Mouse (Mus musculus): ENCODE measurements around the gene Eif4g2. TPM values are rescaled to one million over a fixed set of nuclear protein-coding genes. Genes with fewer than 3 reads are reported as not detected.

Gene Eif4g2
- total and polyA plus RNA-seq, 3 experiments, result 332 to 958 (median 935) TPM

DNA sequence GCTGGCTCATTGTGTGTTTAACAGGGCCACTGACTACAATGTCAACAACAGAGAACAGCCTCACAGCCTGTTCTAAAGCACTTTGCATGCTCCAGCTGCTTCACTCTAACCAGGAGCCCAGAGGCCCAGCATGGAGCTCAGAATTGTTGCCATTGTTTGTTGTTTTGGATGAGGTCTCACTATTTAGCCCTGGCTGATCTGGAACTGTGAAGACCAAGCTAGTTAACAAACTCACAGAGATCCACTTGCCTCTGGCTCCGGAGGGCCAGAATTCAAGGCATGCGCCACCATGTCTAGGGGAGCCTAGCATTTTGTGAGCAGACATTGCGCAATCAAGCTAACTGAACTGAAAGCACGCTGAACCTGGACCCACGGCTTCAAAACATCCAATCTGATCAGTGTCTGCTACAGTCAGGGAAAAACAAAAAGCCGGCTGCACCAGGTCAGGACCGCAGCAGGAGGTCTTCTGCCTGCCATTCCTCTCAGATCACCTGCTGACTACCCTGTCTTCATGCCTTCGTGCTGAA is 58.7 kb downstream of the Eif4g2 start:
- Histone ChIP-seq H3K9ac (ENCODE audit: control insufficient read depth, low read depth, low read length, poor library complexity, severe bottlenecking) (no peak overlapping the region), H3K27me3 (ENCODE audit: control insufficient read depth in 1 of 2, insufficient read depth in 2 of 2, low read length in 2 of 2) (no peaks in the 10 kb centered on the region), H3K79me2 (ENCODE audit: control insufficient read depth, insufficient read depth, low read length, poor library complexity) (peaks cover 3% of the 10 kb centered on the region), H3K27ac (ENCODE audit: control insufficient read depth, low read depth, low read length) (no peak overlapping the region), H3K9me3 (replicated peaks; ENCODE audit: insufficient read depth, low read length) (no peaks in the 10 kb centered on the region), H3K36me3 (ENCODE audit: control insufficient read depth in 1 of 2, insufficient read depth in 2 of 2, low read length in 2 of 2) (peaks cover 0 to 5% of the 10 kb centered on the region in 2 experiments; a peak in 2 of 4 replicates), H3K4me1 (ENCODE audit: control insufficient read depth in 1 of 2, insufficient read depth in 2 of 2, low read length in 2 of 2) (peaks cover 0 to 8% of the 10 kb centered on the region in 2 experiments; a peak in 2 of 4 replicates), H3K4me3 (ENCODE audit: control insufficient read depth in 1 of 2, insufficient read depth in 1 of 2, low read depth in 2 of 2, low read length in 2 of 2) (no peak overlapping the region)
- TF ChIP-seq TCF12 (IDR thresholded peaks at IDR 0.05; ENCODE audit: low read depth, low read length) (no peak), GATA1 (IDR thresholded peaks at IDR 0.05; ENCODE audit: low read depth, low read length) (no peak), TBP (IDR thresholded peaks at IDR 0.05; ENCODE audit: low read depth, low read length) (no peak), MEF2A (IDR thresholded peaks at IDR 0.05; ENCODE audit: extremely low read depth, insufficient replicate concordance, low read depth, low read length, poor library complexity, severe bottlenecking) (no peak), MYC (IDR thresholded peaks at IDR 0.05; ENCODE audit: low read depth, low read length) (no peak), ELF1 (IDR thresholded peaks at IDR 0.05; ENCODE audit: low read depth, low read length) (no peak), MXI1 (IDR thresholded peaks at IDR 0.05; ENCODE audit: low read depth, low read length) (no peak), MYB (IDR thresholded peaks at IDR 0.05; ENCODE audit: low read depth, low read length) (no peak), ZNF384 (IDR thresholded peaks at IDR 0.05; ENCODE audit: low read depth, low read length) (no peak), TAL1 (IDR thresholded peaks at IDR 0.05; ENCODE audit: low read length) (no peak), RCOR1 (IDR thresholded peaks at IDR 0.05; ENCODE audit: low read depth, low read length) (no peak), SMC3 (IDR thresholded peaks at IDR 0.05; ENCODE audit: low read depth, low read length) (no peak), USF2 (IDR thresholded peaks at IDR 0.05; ENCODE audit: borderline replicate concordance in 1 of 2, insufficient read depth in 1 of 2, low read depth in 1 of 2, low read length in 2 of 2) (no peak), ETS1 (IDR thresholded peaks at IDR 0.05; ENCODE audit: low read depth, low read length) (no peak), USF1 (IDR thresholded peaks at IDR 0.05; ENCODE audit: low read depth, low read length) (no peak), ZC3H11A (IDR thresholded peaks at IDR 0.05; ENCODE audit: low read depth, low read length) (no peak), JUND (IDR thresholded peaks at IDR 0.05; ENCODE audit: low read depth, low read length) (no peak)
- no peak for DNase-seq (ENCODE audit: low read depth, low spot score)

DNA sequence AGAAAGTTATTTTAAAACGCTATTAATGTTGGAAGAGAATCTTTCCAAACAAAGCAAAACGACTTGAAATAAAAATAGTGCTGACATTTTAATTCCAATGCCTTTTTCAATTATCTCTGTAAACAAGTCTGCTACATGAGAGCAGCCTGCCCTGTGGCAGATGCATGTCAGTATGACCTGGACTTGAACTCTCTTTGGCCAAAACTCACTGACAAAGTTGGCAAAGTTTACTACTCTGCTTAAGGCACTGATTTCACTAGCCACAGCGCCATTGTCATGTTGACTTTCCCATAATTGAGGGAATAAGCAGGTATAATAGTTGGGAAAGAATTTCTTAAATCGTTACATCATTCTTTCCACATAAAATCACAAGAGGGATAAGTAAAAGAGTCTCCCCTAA is 62.0 kb downstream of the Eif4g2 start:
- TF ChIP-seq RAD21 (IDR thresholded peaks at IDR 0.05; ENCODE audit: low read depth, low read length), result no peak
- no peak for TF ChIP-seq CTCF (IDR thresholded peaks at IDR 0.05 in 2 of 3, conservative IDR thresholded peaks at IDR 0.05 in 1 of 3; ENCODE audit: control insufficient read depth in 1 of 3, insufficient read depth in 1 of 3, low read depth in 2 of 3, low read length in 3 of 3, poor library complexity in 1 of 3, severe bottlenecking in 1 of 3)
- TF ChIP-seq TAL1 (IDR thresholded peaks at IDR 0.05; ENCODE audit: low read length), result no peak
- no peak for TF ChIP-seq ETS1 (IDR thresholded peaks at IDR 0.05; ENCODE audit: low read depth, low read length)
- no peak for TF ChIP-seq SMC3 (IDR thresholded peaks at IDR 0.05; ENCODE audit: low read depth, low read length)
- Histone ChIP-seq H3K27ac (ENCODE audit: control insufficient read depth, low read depth, low read length) (no peak overlapping the region), H3K27me3 (ENCODE audit: control insufficient read depth in 1 of 2, insufficient read depth in 2 of 2, low read length in 2 of 2) (no peaks in the 10 kb centered on the region), H3K4me3 (ENCODE audit: control insufficient read depth in 1 of 2, insufficient read depth in 1 of 2, low read depth in 2 of 2, low read length in 2 of 2) (no peak overlapping the region), H3K9me3 (replicated peaks; ENCODE audit: insufficient read depth, low read length) (no peaks in the 10 kb centered on the region), H3K4me1 (ENCODE audit: control insufficient read depth in 1 of 2, insufficient read depth in 2 of 2, low read length in 2 of 2) (peaks cover 0 to 4% of the 10 kb centered on the region in 2 experiments; a peak in 1 of 4 replicates), H3K36me3 (ENCODE audit: control insufficient read depth in 1 of 2, insufficient read depth in 2 of 2, low read length in 2 of 2) (no peaks in the 10 kb centered on the region), H3K79me2 (ENCODE audit: control insufficient read depth, insufficient read depth, low read length, poor library complexity) (no peaks in the 10 kb centered on the region), H3K9ac (ENCODE audit: control insufficient read depth, low read depth, low read length, poor library complexity, severe bottlenecking) (no peak overlapping the region)
- no peak for DNase-seq (ENCODE audit: low read depth, low spot score)

Other genes with a start within 250 kb of the Eif4g2 start
- 19.7 and 23.3 TPM in 2 replicates for gene Rnf141, start 238.6 kb downstream of the Eif4g2 start, total RNA-seq (2012; rRNA removed)
- 10 to 100 TPM in 1 of 2 experiments, not detected in 1; 18.8 TPM for gene Rnf141, start 238.6 kb downstream of the Eif4g2 start, polyA plus RNA-seq (2012; ENCODE audit: insufficient read depth in 1 of 2, insufficient read length in 2 of 2, low read depth in 1 of 2, low replicate concordance in 2 of 2, missing spikeins in 1 of 2)
- not detected in 2 replicates for gene Lyve1, start 219.8 kb downstream of the Eif4g2 start, total RNA-seq (2012; rRNA removed)
- not detected for gene Lyve1, start 219.8 kb downstream of the Eif4g2 start, polyA plus RNA-seq (2012; ENCODE audit: insufficient read depth in 1 of 2, insufficient read length in 2 of 2, low read depth in 1 of 2, low replicate concordance in 2 of 2, missing spikeins in 1 of 2)
- 0.19 and 0.20 TPM in 2 replicates for gene Mrvi1, start 100.6 kb downstream of the Eif4g2 start, total RNA-seq (2012; rRNA removed)
- under 1 TPM in 1 of 2 experiments, not detected in 1; 0.92 TPM for gene Mrvi1, start 100.6 kb downstream of the Eif4g2 start, polyA plus RNA-seq (2012; ENCODE audit: insufficient read depth in 1 of 2, insufficient read length in 2 of 2, low read depth in 1 of 2, low replicate concordance in 2 of 2, missing spikeins in 1 of 2)
- gene Ctr9, start 54.1 kb downstream of the Eif4g2 start, total RNA-seq (2012; rRNA removed), result 37.5 and 37.9 TPM in 2 replicates
- 100 to 1,000 TPM in 1 of 2 experiments, 10 to 100 TPM in 1; 42.8 to 141 TPM for gene Ctr9, start 54.1 kb downstream of the Eif4g2 start, polyA plus RNA-seq (2012; ENCODE audit: insufficient read depth in 1 of 2, insufficient read length in 2 of 2, low read depth in 1 of 2, low replicate concordance in 2 of 2, missing spikeins in 1 of 2)

Data from MEL (cell line).